Mouse (Mus musculus): Measurements from ENCODE around the gene Xaf1. TPM values are rescaled to one million over a fixed set of nuclear protein-coding genes. Genes with fewer than 3 reads are reported as not detected.
A peak's percentile ranks its signal among the peaks of the same experiment; 100 is the strongest.

The Xaf1 gene
- total and polyA plus RNA-seq, 2 experiments from 2014 or later: 3.1 to 4.8 TPM

GRCm38 (mm10) chr11:72361385-72362346 lies 60.2 kb downstream of the Xaf1 start:
- Histone ChIP-seq H3K4me2 (ENCODE audit: low read depth) (peak overlapping the region; percentile 81), H3K4me1 (ENCODE audit: insufficient read depth) (0 out of 2 replicates have a peak, but pooled peaks cover 4% of the 10 kb centered on the region), H3K9me3 (ENCODE audit: low read length) (no peaks in the 10 kb centered on the region), H3K27ac (ENCODE audit: low read depth, low read length) (peak overlapping the region; percentile 35; the same call in 1 of the 2 replicates), H3K9ac (peak overlapping the region; percentile 52), H3K36me3 (ENCODE audit: insufficient read depth) (no peaks in the 10 kb centered on the region), H3K4me3 (ENCODE audit: low read depth, low read length) (peak overlapping the region; percentile 43), H3K27me3 (ENCODE audit: insufficient read depth, low read length) (no peaks in the 10 kb centered on the region)
- ATAC-seq (peak; percentile 96), DNase-seq (peak; percentile 94)
- TF ChIP-seq CTCF (IDR thresholded peaks at IDR 0.05; ENCODE audit: low read depth): no peak
- WGBS: 7% methylated on average over 42 of the region's 42 CpGs

- H3K4me3 ChIP-seq (ENCODE audit: low read depth, low read length): peak within 1 kb of the TSS; percentile 43
- H3K4me2 ChIP-seq (ENCODE audit: low read depth): peak within 1 kb of the TSS; percentile 81
- no peaks in the 10 kb centered on the region for H3K36me3 ChIP-seq (ENCODE audit: insufficient read depth)
- WGBS: 22% methylated on average over 10 of the region's 10 CpGs
- H3K27me3 ChIP-seq (ENCODE audit: insufficient read depth, low read length): no peaks in the 10 kb centered on the region
- H3K27ac ChIP-seq (ENCODE audit: low read depth, low read length): peak within 1 kb of the TSS; percentile 35; the same call in 1 of the 2 replicates
- no peak for TF ChIP-seq CTCF (IDR thresholded peaks at IDR 0.05; ENCODE audit: low read depth)
- ATAC-seq (no peak; the same call in 1 of the 2 replicates), DNase-seq (no peak)
- peak within 1 kb of the TSS; percentile 52 for H3K9ac ChIP-seq
- 0 out of 2 replicates have a peak, but pooled peaks cover 4% of the 10 kb centered on the region for H3K4me1 ChIP-seq (ENCODE audit: insufficient read depth)
- no peaks in the 10 kb centered on the region for H3K9me3 ChIP-seq (ENCODE audit: low read length)
These were observed 60.9 kb downstream of the Xaf1 start, which contains the start of gene Tekt1 for GRCm38 (mm10) chr11:72362347-72362741. Gene Tekt1 (minus strand): TSS chr11:72362442.

Other genes with a start within 250 kb of the Xaf1 start
- gene Pitpnm3, start 165.9 kb upstream of the Xaf1 start, total RNA-seq (2014; rRNA removed): 7.8 and 14.0 TPM in 2 replicates
- gene Pitpnm3, start 165.9 kb upstream of the Xaf1 start, polyA plus RNA-seq (2015; fragmentation: Nextera tagmentation; extraction: Ambion mirVana): 1.9 and 3.2 TPM in 2 replicates
- gene Gm43951, start 94.8 kb upstream of the Xaf1 start, total RNA-seq (2014; rRNA removed): 3.3 and 3.6 TPM in 2 replicates
- 0.33 and 0.62 TPM in 2 replicates for gene Gm43951, start 94.8 kb upstream of the Xaf1 start, polyA plus RNA-seq (2015; fragmentation: Nextera tagmentation; extraction: Ambion mirVana)
- gene 4933427D14Rik, start 94.2 kb upstream of the Xaf1 start, total RNA-seq (2014; rRNA removed): 23.2 and 28.0 TPM in 2 replicates
- 11.1 TPM in 2 replicates for gene 4933427D14Rik, start 94.2 kb upstream of the Xaf1 start, polyA plus RNA-seq (2015; fragmentation: Nextera tagmentation; extraction: Ambion mirVana)
- 61.3 and 78.8 TPM in 2 replicates for gene Txndc17, start 94.1 kb upstream of the Xaf1 start, total RNA-seq (2014; rRNA removed)
- 114 and 134 TPM in 2 replicates for gene Txndc17, start 94.1 kb upstream of the Xaf1 start, polyA plus RNA-seq (2015; fragmentation: Nextera tagmentation; extraction: Ambion mirVana)
- gene Med31, start 86.0 kb upstream of the Xaf1 start, total RNA-seq (2014; rRNA removed): 24.1 and 33.0 TPM in 2 replicates
- gene Med31, start 86.0 kb upstream of the Xaf1 start, polyA plus RNA-seq (2015; fragmentation: Nextera tagmentation; extraction: Ambion mirVana): 43.4 and 43.9 TPM in 2 replicates
- 3.8 and 4.7 TPM in 2 replicates for gene Slc13a5, start 34.4 kb upstream of the Xaf1 start, total RNA-seq (2014; rRNA removed)
- gene Slc13a5, start 34.4 kb upstream of the Xaf1 start, polyA plus RNA-seq (2015; fragmentation: Nextera tagmentation; extraction: Ambion mirVana): 4.0 and 4.1 TPM in 2 replicates
- not detected in 2 replicates for gene Fbxo39, start 12.8 kb downstream of the Xaf1 start, total RNA-seq (2014; rRNA removed)
- gene Fbxo39, start 12.8 kb downstream of the Xaf1 start, polyA plus RNA-seq (2015; fragmentation: Nextera tagmentation; extraction: Ambion mirVana): not detected in 2 replicates
- gene Tekt1, start 60.8 kb downstream of the Xaf1 start, total RNA-seq (2014; rRNA removed): 10.5 and 13.1 TPM in 2 replicates
- 8.6 and 12.4 TPM in 2 replicates for gene Tekt1, start 60.8 kb downstream of the Xaf1 start, polyA plus RNA-seq (2015; fragmentation: Nextera tagmentation; extraction: Ambion mirVana)
- 9.7 and 10.4 TPM in 2 replicates for gene Smtnl2, start 110.1 kb downstream of the Xaf1 start, total RNA-seq (2014; rRNA removed)
- 8.4 and 10.2 TPM in 2 replicates for gene Smtnl2, start 110.1 kb downstream of the Xaf1 start, polyA plus RNA-seq (2015; fragmentation: Nextera tagmentation; extraction: Ambion mirVana)
- not detected in 2 replicates for gene Ggt6, start 133.9 kb downstream of the Xaf1 start, total RNA-seq (2014; rRNA removed)
- not detected in 2 replicates for gene Ggt6, start 133.9 kb downstream of the Xaf1 start, polyA plus RNA-seq (2015; fragmentation: Nextera tagmentation; extraction: Ambion mirVana)
- 36.9 and 38.0 TPM in 2 replicates for gene Mybbp1a, start 139.7 kb downstream of the Xaf1 start, total RNA-seq (2014; rRNA removed)
- gene Mybbp1a, start 139.7 kb downstream of the Xaf1 start, polyA plus RNA-seq (2015; fragmentation: Nextera tagmentation; extraction: Ambion mirVana): 50.0 and 52.4 TPM in 2 replicates
- gene Spns2, start 188.3 kb downstream of the Xaf1 start, total RNA-seq (2014; rRNA removed): 38.8 and 40.1 TPM in 2 replicates
- gene Spns2, start 188.3 kb downstream of the Xaf1 start, polyA plus RNA-seq (2015; fragmentation: Nextera tagmentation; extraction: Ambion mirVana): 6.5 and 6.7 TPM in 2 replicates
- gene Spns3, start 248.9 kb downstream of the Xaf1 start, total RNA-seq (2014; rRNA removed): 0.15 TPM in 1 of 2 replicates, not detected in the other
- gene Spns3, start 248.9 kb downstream of the Xaf1 start, polyA plus RNA-seq (2015; fragmentation: Nextera tagmentation; extraction: Ambion mirVana): 0.06 and 0.07 TPM in 2 replicates

Measured in forebrain, postnatal 0 days (tissue).